Mouse (Mus musculus): Measurements from ENCODE around the gene Gabbr2.

DNA sequence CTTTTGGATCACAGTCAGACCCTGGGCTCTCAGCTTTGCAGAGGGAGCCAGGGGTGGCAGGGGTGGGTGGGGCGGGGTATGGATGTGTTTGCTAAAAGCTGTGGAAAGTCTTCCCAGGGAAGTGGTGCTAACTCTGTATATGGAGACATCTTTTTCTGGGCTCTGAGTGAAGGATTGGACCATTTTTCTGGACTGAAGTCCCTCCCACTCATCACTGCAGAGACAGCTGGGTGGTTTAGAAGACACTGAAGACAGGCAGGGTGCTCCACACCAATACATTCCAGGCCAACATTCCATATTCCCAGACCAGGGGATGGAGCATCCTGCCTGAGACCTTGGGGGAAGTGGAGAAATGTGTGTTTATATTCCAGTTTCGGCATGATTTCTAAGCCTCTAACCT, 125.6 kb downstream of the Gabbr2 start:
- no peak for TF ChIP-seq CTCF (IDR thresholded peaks at IDR 0.05; ENCODE audit: insufficient read depth, low read length)
- no peak for TF ChIP-seq POLR2A (IDR thresholded peaks at IDR 0.05; ENCODE audit: borderline replicate concordance, extremely low read depth, low read depth, low read length)
